Mouse (Mus musculus): Measurements from ENCODE around the gene Anks1.

- TF ChIP-seq ZC3H11A (IDR thresholded peaks at IDR 0.05; ENCODE audit: borderline replicate concordance, low read depth, low read length) = no peak
- TF ChIP-seq MAFK (IDR thresholded peaks at IDR 0.05; ENCODE audit: insufficient read depth, low read depth, low read length) = no peak
- no peak for TF ChIP-seq HCFC1 (IDR thresholded peaks at IDR 0.05; ENCODE audit: borderline replicate concordance, insufficient read depth, low read length)
These were observed 112.8 kb downstream of the Anks1 start for GRCm38 (mm10) chr17:28021911-28022310.
